In the genomic region with DNA sequence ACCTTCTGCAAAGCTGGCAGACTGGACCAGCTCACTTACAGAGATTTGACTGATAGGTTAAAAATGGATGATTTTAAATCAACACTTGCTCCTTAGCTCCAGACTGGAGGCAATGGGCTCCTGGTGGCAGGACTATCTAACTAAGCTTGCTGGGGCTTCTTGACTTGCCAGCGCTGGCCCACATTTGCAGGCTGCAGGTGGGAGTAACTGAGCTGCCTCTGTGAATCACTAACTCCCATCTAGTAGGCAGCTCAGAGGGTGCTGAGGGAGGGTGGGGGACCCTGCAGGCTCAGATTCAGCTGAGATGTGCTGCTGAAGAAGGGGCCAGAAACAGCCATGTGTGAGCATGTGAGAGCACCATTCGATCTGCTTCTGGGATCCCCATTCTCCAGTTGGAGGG, we compare ENCODE assay signal across 18 mouse cellular contexts. TPM values are rescaled to one million over a fixed set of nuclear protein-coding genes. Genes with fewer than 3 reads are reported as not detected.
DNase-seq lines count a peak whose midpoint lies in the region.
"Had no signal": no experiment of that assay in that cellular context is flagged by ENCODE, and none has a peak within 500 bp of the region (broad histone marks: within the 10 kb centered on the region; RNA-seq: fewer than 3 reads in every experiment).

No protein-coding gene starts in this region.

- peak; percentile 36 to 63 for DNase-seq in frontal cortex, adult 2 months (ENCODE audit: extremely low spot score in 1 of 2, low spot score in 1 of 2)
- no peak for DNase-seq in frontal cortex, postnatal 10 days (ENCODE audit: low spot score in 2 of 2)
- DNase-seq in left cerebral cortex, adult 18-20 months (ENCODE audit: low spot score in 2 of 2) = peak; percentile 45 to 64
- DNase-seq in left cerebral cortex, adult 11 months (ENCODE audit: low spot score) = no peak
- DNase-seq in right cerebral cortex, adult 2 months (ENCODE audit: low spot score in 2 of 2) = peak; percentile 48 to 70
- no peak for DNase-seq in right cerebral cortex, postnatal 4 days
- no peak for DNase-seq in testis, postnatal 14 days (ENCODE audit: low spot score)
- DNase-seq: adrenal gland, postnatal 10 days; cerebellum, adult 11-12 months; cerebellum, adult 9-11 months; embryo, embryonic 11 days; gastrocnemius, postnatal 10 days; heart, postnatal 10 days; kidney, adult 11 months; kidney, postnatal 25 days; lung, embryonic 14.5 days; lung, postnatal 14 days; thymus, postnatal 4 days had no signal

RNA-seq across cellular contexts. Expression of gene Uri1, which starts 32.6 kb away (rescaled TPM):
- 35.5 and 39.9 TPM in 2 replicates for polyA plus RNA-seq in frontal cortex, adult 2 months (2012; rRNA removed)
- 10 to 100 TPM; 50.5 to 51.0 TPM for total RNA-seq in left cerebral cortex, adult 18-20 months (2021)

RNA-seq across cellular contexts. Expression of gene Ccne1, which starts 51.3 kb away (rescaled TPM):
- polyA plus RNA-seq in frontal cortex, adult 2 months (2012; rRNA removed) = 15.8 and 19.0 TPM in 2 replicates
- total RNA-seq in left cerebral cortex, adult 18-20 months (2021) = 10 to 100 TPM; 16.7 to 22.8 TPM

Comparison
In these comparisons a context has a peak if more than half of its experiments do, and no peak if none do; other contexts are left out.
1. DNase-seq: peak in frontal cortex, adult 2 months (2 of 2), left cerebral cortex, adult 18-20 months (2 of 2) and right cerebral cortex, adult 2 months (2 of 2); none in frontal cortex, postnatal 10 days (0 of 2), left cerebral cortex, adult 11 months (single experiment), right cerebral cortex, postnatal 4 days (single experiment) and testis, postnatal 14 days (single experiment).